Mouse (Mus musculus) heart, adult 2 months (tissue): ENCODE results near the gene 2700049A03Rik. TPM values are rescaled to one million over a fixed set of nuclear protein-coding genes. Genes with fewer than 3 reads are reported as not detected.
"Not testable (repeated sequence)": the region's sequence is repeated elsewhere in the genome, so short reads cannot be mapped to it uniquely, and the experiment has no call there.

Experiments
- DNase-seq, 2 experiments: peaks; one replicate each; pipeline ENCODE4 v3.0.0; 2021
- H3K27ac ChIP-seq: fragments of 200-600 bp; 2 replicates; pipeline ENCODE4 v1.8.1; 2022
- H3K27me3 ChIP-seq: fragments of 200-500 bp; 2 replicates; pipeline ENCODE4 v1.6.1; 2012; ENCODE audit warnings: mild to moderate bottlenecking, low read length, inconsistent platforms, mixed read lengths; ENCODE audit not compliant: control insufficient read depth, insufficient read depth
- H3K36me3 ChIP-seq: fragments of 200-500 bp; 2 replicates; pipeline ENCODE4 v1.6.1; 2012; ENCODE audit warnings: low read length, inconsistent platforms; ENCODE audit not compliant: control insufficient read depth, insufficient read depth
- H3K4me1 ChIP-seq: fragments of 200-500 bp; 2 replicates; pipeline ENCODE4 v1.6.1; 2011; ENCODE audit warnings: low read length; ENCODE audit not compliant: control insufficient read depth, insufficient read depth
- H3K4me3 ChIP-seq: fragments of 200-600 bp; 2 replicates; pipeline ENCODE4 v1.8.1; 2022
- H3K79me2 ChIP-seq: fragments of 200-500 bp; replicated peaks from 2 replicates; pipeline ENCODE4 v1.6.1; 2012; ENCODE audit warnings: mild to moderate bottlenecking, inconsistent platforms, low read length, moderate library complexity, mixed read lengths; ENCODE audit not compliant: control insufficient read depth, insufficient read depth
- H3K9ac ChIP-seq: fragments of 200-500 bp; 2 replicates; pipeline ENCODE4 v1.6.1; 2012; ENCODE audit warnings: low read depth, mild to moderate bottlenecking, control low read depth, inconsistent platforms, low read length, mixed read lengths
- CTCF ChIP-seq: fragments of 200-600 bp; IDR thresholded peaks from 2 replicates; pipeline ENCODE4 v1.8.1; 2022; ENCODE audit warnings: antibody characterized with exemption, mild to moderate bottlenecking, moderate library complexity
- EP300 ChIP-seq: fragments of 200-500 bp; IDR thresholded peaks from 2 replicates; pipeline ENCODE4 v1.6.1; 2011; ENCODE audit warnings: low read depth, low read length, control low read depth; ENCODE audit not compliant: insufficient read depth
- POLR2A ChIP-seq: fragments of 200-500 bp; IDR thresholded peaks from 2 replicates; pipeline ENCODE4 v1.6.1; 2011; ENCODE audit warnings: mild to moderate bottlenecking, low read depth, low read length, control low read depth; ENCODE audit not compliant: insufficient read depth
- WGBS: fragments of 180-500 bp; shearing (Covaris S2); methylation state at CpG from one replicate; pipeline ENCODE4 v1.1.7; 2018; 5-methylcytosine and 5-hydroxymethylcytosine counted together
- intact Hi-C: fragments of 180-260 bp; cut with DNase I; formaldehyde crosslinking; loops from one replicate; pipeline ENCODE4 v1.15.1; 2025
- long read RNA-seq: library from polyadenylated mRNA; stranded (forward); transcript quantifications from one replicate; pipeline ENCODE4 v2.0.0, GENCODE M21; 2021
- polyA plus RNA-seq: library from polyadenylated mRNA; depleted of rRNA; stranded (reverse); fragments of >200 nt; gene quantifications from 2 replicates; pipeline ENCODE4 v1.2.3, GENCODE M21; 2012; rRNA removed
- total RNA-seq, 2 experiments: library from RNA; stranded (reverse); gene quantifications; 2 replicates each; pipeline ENCODE4 v1.2.3; 2021

The 2700049A03Rik gene
- total RNA-seq = 1 to 10 TPM; 3.0 to 3.4 TPM
- polyA plus RNA-seq = 1.3 and 2.2 TPM in 2 replicates
- long read RNA-seq, full-length matches to known transcripts = 2 of 2 reads
- long read RNA-seq, partial matches to known transcripts = 0 of 2 reads
- long read RNA-seq, other reads (novel, unspliced or antisense) = 0 of 2 reads

DNA sequence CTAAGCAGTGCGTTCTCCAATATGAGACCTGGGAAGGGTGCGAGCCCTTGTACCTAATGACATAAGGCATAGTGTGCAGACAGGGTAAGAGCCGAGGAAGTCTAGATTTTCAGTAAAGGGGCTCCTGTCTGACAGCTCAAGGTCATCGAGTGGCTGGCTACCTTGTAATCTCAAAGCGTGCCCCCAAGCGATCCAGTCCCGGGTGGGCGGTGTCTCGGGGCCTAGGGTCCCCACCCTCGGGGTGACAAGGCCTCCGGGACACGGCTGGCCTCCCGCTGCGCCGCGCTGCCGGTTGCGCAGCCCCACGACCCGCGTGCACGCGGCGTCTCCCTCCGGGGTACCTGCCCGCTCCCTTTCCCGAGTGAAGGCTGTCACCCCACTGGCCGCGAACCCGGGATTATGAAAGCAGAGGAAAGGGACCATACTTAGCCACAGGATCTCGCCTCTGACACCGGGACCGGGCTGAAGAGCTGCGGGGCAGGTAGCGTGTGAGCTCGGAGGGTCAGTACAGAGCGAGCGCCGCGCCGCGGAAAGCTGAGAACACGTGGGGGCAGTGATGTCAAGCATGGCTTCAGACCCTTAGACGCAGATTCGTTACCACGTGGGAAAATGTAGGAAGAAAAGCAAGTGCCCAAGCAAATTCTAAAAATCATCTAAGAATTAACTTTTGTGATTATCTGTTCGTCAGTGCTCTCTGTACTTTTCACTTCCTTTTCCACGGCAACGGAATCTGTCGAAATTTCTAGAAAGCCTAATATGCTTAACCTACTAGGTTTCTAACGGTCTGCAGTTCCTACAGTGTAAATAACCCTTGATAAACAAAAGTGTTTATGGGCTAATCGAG, at the start of gene 2700049A03Rik, which contains the start of gene Timm9:
Gene 2700049A03Rik (plus strand): TSS at position 719 of the 844 bp plus-strand sequence.
Gene Timm9 (minus strand): TSS at position 555 of the 844 bp plus-strand sequence.
- WGBS = under 1% methylated on average over 52 of the region's 52 CpGs
- H3K4me3 ChIP-seq = peak within 1 kb of the TSS; percentile 74
- H3K36me3 ChIP-seq = peaks cover 6% of the 10 kb centered on the region
- DNase-seq = peak; percentile 79 to 86
- TF ChIP-seq POLR2A = peak; percentile 85
- TF ChIP-seq CTCF = no peak
- TF ChIP-seq EP300 = peak; percentile 71
- peak within 1 kb of the TSS; percentile 80 for H3K9ac ChIP-seq
- peaks cover 2% of the 10 kb centered on the region for H3K4me1 ChIP-seq
- H3K27ac ChIP-seq = peak within 1 kb of the TSS; percentile 98
- peaks cover 2% of the 10 kb centered on the region; the same call in 1 of the 2 replicates for H3K79me2 ChIP-seq
- H3K27me3 ChIP-seq = no peaks in the 10 kb centered on the region
- intact Hi-C loops = loop anchor here (5.0 kb wide), 1 partner anchor 169 kb away; no protein-coding TSS in a partner anchor

DNA sequence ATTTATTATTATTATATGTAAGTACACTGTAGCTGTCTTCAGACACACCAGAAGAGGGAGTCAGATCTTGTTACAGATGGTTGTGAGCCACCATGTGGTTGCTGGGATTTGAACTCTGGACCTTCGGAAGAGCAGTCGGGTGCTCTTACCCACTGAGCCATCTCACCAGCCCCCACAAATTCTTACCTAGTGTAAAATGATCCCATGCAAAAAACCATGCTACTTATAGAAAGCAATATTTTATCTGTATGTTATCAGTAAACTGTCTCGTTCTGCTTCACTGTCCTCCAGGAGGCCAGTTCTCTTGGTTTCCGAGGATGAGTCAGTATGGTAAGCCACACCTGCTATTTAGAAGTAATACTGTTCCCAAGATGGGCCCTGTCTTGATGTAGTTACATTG, 32.4 kb upstream of the 2700049A03Rik start:
- H3K79me2 ChIP-seq, H3K4me3 ChIP-seq, DNase-seq, H3K4me1 ChIP-seq, H3K9ac ChIP-seq, H3K36me3 ChIP-seq, H3K27me3 ChIP-seq, intact Hi-C loops, H3K27ac ChIP-seq: not testable (repeated sequence)
- WGBS = 72% methylated on average over 4 of the region's 4 CpGs

DNA sequence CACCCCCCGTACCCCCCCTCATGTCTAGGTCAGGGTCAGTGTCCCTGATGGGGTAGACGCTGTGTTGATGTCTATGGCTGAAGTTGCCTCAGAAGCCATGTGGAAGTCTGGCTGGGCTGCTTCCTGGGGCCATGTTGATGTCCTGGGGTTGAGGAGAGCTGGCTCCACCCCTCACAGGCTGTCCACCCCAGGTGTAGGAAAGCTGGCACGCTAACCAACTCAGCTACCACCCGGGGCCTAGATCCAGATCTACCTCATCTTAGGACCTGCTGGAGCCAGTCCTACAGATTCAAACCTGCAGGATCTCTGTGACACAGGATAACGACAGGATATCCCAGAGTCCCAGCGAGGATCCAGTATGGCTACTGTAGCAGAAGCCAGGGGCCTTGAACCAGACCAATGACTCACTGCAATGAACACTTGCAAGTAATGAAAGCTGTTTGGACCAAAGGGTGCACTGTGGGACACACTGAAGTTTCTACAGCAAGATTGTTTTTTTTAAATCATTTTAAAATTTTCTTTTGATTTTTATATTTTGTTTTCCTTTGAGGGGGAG, 29.4 kb upstream of the 2700049A03Rik start:
- no peaks in the 10 kb centered on the region for H3K27me3 ChIP-seq
- no peak overlapping the region for H3K27ac ChIP-seq
- H3K9ac ChIP-seq = no peak overlapping the region
- no peak overlapping the region for H3K4me3 ChIP-seq
- no peak for DNase-seq
- WGBS = 85% methylated on average over 6 of the region's 6 CpGs
- no peaks in the 10 kb centered on the region for H3K4me1 ChIP-seq
- no peak for TF ChIP-seq CTCF
- no peak for TF ChIP-seq POLR2A
- TF ChIP-seq EP300 = no peak
- no peaks in the 10 kb centered on the region for H3K79me2 ChIP-seq
- H3K36me3 ChIP-seq = no peaks in the 10 kb centered on the region
- intact Hi-C loops = no loop called here

DNA sequence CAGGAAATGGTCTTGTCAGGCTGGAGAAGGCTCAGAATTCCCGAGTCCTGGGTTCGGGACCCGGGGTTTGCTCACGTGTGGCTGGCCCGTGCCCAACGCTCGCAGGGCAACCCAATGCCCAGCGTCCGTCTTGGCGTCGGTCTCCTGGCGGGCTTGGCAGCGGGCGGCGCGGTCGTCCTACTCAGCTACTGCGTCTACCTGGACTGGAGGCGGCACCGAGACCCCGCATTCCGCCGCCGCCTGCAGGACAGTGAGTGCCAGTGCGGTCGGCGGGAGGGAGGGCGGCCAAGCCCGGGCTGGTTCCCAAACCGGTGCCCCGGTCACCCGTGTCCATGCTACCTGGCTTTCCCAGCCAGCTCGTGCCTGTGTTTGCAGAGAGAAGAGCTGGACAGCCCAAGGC, 25.3 kb upstream of the 2700049A03Rik start, which contains the start of gene Tomm20l:
Gene Tomm20l (plus strand): TSS at position 98 of the 400 bp plus-strand sequence.
- intact Hi-C loops = no loop called here
- 11% methylated on average over 33 of the region's 33 CpGs for WGBS
- DNase-seq = peak; percentile 60 to 61
- Histone ChIP-seq H3K27me3 (no peaks in the 10 kb centered on the region), H3K9ac (peak within 1 kb of the TSS; percentile 23; the same call in 1 of the 2 replicates), H3K27ac (peak within 1 kb of the TSS; percentile 11), H3K4me1 (peaks cover 5% of the 10 kb centered on the region; the same call in 1 of the 2 replicates), H3K79me2 (no peaks in the 10 kb centered on the region), H3K4me3 (peak within 1 kb of the TSS; percentile 31), H3K36me3 (no peaks in the 10 kb centered on the region)
- TF ChIP-seq CTCF (peak; percentile 67), EP300 (no peak)

DNA sequence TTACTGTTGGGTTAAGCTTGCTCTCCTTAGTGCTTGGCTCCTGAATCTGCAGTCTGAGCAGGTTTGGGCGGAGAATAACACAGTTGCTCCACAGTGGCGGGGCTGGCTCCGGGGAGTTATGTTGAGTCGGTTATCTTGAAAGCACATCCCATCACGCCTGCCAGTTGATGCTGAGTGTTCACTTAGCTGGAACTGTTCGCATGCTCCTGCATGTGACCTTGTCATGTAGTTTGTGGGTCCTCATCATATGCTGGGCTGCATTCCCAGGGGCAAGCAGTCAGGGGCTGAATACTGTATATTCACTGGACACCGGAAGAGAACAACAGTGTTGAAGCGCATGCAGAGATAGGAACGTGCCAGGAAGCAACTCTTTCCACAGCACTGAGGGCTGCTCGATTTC, 23.6 kb upstream of the 2700049A03Rik start:
- H3K79me2 ChIP-seq = no peaks in the 10 kb centered on the region
- peaks cover 5% of the 10 kb centered on the region; the same call in 1 of the 2 replicates for H3K4me1 ChIP-seq
- H3K36me3 ChIP-seq = no peaks in the 10 kb centered on the region
- H3K27ac ChIP-seq = no peak overlapping the region
- no peak for DNase-seq
- H3K4me3 ChIP-seq = no peak overlapping the region
- WGBS = 13% methylated on average over 10 of the region's 10 CpGs
- TF ChIP-seq POLR2A (no peak), CTCF (no peak), EP300 (no peak)
- no peak overlapping the region for H3K9ac ChIP-seq
- intact Hi-C loops = no loop called here
- H3K27me3 ChIP-seq = no peaks in the 10 kb centered on the region
